Mouse (Mus musculus) midbrain, embryonic 12.5 days (tissue): Measurements from ENCODE around the gene Cdc6. TPM values are rescaled to one million over a fixed set of nuclear protein-coding genes. Genes with fewer than 3 reads are reported as not detected.
A peak's percentile ranks its signal among the peaks of the same experiment; 100 is the strongest.
"Not testable (repeated sequence)": the region's sequence is repeated elsewhere in the genome, so short reads cannot be mapped to it uniquely, and the experiment has no call there.

Experiments used
- ATAC-seq: fragments of 200-750 bp; cut with Nextera tagmentation; 2 replicates; pipeline ENCODE4 v1.8.0; 2017; ENCODE audit warnings: low read depth, moderate TSS enrichment, moderate library complexity; ENCODE audit not compliant: low FRiP score
- H3K27ac ChIP-seq: fragments of 300-500 bp; sonication (generic); replicated peaks from 2 replicates; pipeline ENCODE4 v1.5.1; 2016; ENCODE audit warnings: mild to moderate bottlenecking
- H3K27me3 ChIP-seq: fragments of 300-500 bp; sonication (generic); 2 replicates; pipeline ENCODE4 v1.6.1; 2016; ENCODE audit warnings: mild to moderate bottlenecking
- H3K36me3 ChIP-seq: fragments of 300-500 bp; sonication (generic); 2 replicates; pipeline ENCODE4 v1.6.1; 2016
- H3K4me1 ChIP-seq: fragments of 300-500 bp; sonication (generic); 2 replicates; pipeline ENCODE4 v1.6.1; 2016
- H3K4me2 ChIP-seq: fragments of 300-500 bp; sonication (generic); replicated peaks from 2 replicates; pipeline ENCODE4 v1.6.1; 2016; ENCODE audit warnings: mild to moderate bottlenecking, moderate library complexity
- H3K4me3 ChIP-seq: fragments of 300-500 bp; sonication (generic); 2 replicates; pipeline ENCODE4 v1.5.1; 2016; ENCODE audit warnings: mild to moderate bottlenecking
- H3K9ac ChIP-seq: fragments of 300-500 bp; sonication (generic); replicated peaks from 2 replicates; pipeline ENCODE4 v1.6.1; 2016; ENCODE audit warnings: mild to moderate bottlenecking, moderate library complexity
- H3K9me3 ChIP-seq: fragments of 300-500 bp; sonication (generic); 2 replicates; pipeline ENCODE4 v1.6.1; 2016; ENCODE audit warnings: mild to moderate bottlenecking
- WGBS: fragments of 180-500 bp; shearing (Covaris S2); methylation state at CpG from one replicate; pipeline ENCODE4 v1.1.7; 2016; 5-methylcytosine and 5-hydroxymethylcytosine counted together
- polyA plus RNA-seq: library from polyadenylated mRNA; unstranded; fragments of >200 nt; fragmentation: Nextera tagmentation; extraction: Ambion mirVana; gene quantifications from 2 replicates; pipeline ENCODE4 v1.2.1, GENCODE M21; 2016

The Cdc6 gene
- polyA plus RNA-seq, 1 experiment from 2014 or later = 28.3 TPM

- not testable (repeated sequence) for H3K4me2 ChIP-seq, H3K4me3 ChIP-seq, H3K27ac ChIP-seq, ATAC-seq, H3K9me3 ChIP-seq, H3K9ac ChIP-seq, H3K36me3 ChIP-seq
- Histone ChIP-seq H3K4me1 (peaks cover 72% of the 10 kb centered on the region), H3K27me3 (peaks cover 47% of the 10 kb centered on the region)
- 96% methylated on average over 2 of the region's 2 CpGs for WGBS
Measured at GRCm38 (mm10) chr11:98933847-98934246, 26.2 kb downstream of the Cdc6 start.

- peaks cover 72% of the 10 kb centered on the region for H3K4me1 ChIP-seq
- no peaks in the 10 kb centered on the region for H3K9me3 ChIP-seq
- ATAC-seq = no peak
- H3K36me3 ChIP-seq = no peaks in the 10 kb centered on the region
- H3K27me3 ChIP-seq = peaks cover 52% of the 10 kb centered on the region
- WGBS = 76% methylated on average over 3 of the region's 3 CpGs
- no peak overlapping the region for H3K4me3 ChIP-seq
- no peak overlapping the region for H3K4me2 ChIP-seq
- H3K9ac ChIP-seq = no peak overlapping the region
- H3K27ac ChIP-seq = no peak overlapping the region
Measured at GRCm38 (mm10) chr11:98934367-98934766, 26.8 kb downstream of the Cdc6 start.

- Histone ChIP-seq H3K27ac (no peak overlapping the region), H3K9ac (no peak overlapping the region), H3K4me1 (peaks cover 72% of the 10 kb centered on the region), H3K36me3 (no peaks in the 10 kb centered on the region), H3K9me3 (no peaks in the 10 kb centered on the region), H3K4me2 (no peak overlapping the region), H3K4me3 (no peak overlapping the region), H3K27me3 (peaks cover 59% of the 10 kb centered on the region)
- WGBS = 92% methylated on average over 3 of the region's 3 CpGs
- ATAC-seq = no peak
Measured at GRCm38 (mm10) chr11:98935123-98935522, 27.5 kb downstream of the Cdc6 start.

GRCm38 (mm10) chr11:98936170-98936569 is 28.6 kb downstream of the Cdc6 start:
- no peak overlapping the region for H3K27ac ChIP-seq
- WGBS = 1% methylated on average over 29 of the region's 29 CpGs
- H3K9ac ChIP-seq = no peak overlapping the region; the same call in 1 of the 2 replicates
- H3K4me2 ChIP-seq = peak overlapping the region; percentile 92
- no peaks in the 10 kb centered on the region for H3K36me3 ChIP-seq
- H3K4me3 ChIP-seq = peak overlapping the region; percentile 59
- H3K9me3 ChIP-seq = no peaks in the 10 kb centered on the region
- ATAC-seq = no peak
- H3K4me1 ChIP-seq = peaks cover 72% of the 10 kb centered on the region
- H3K27me3 ChIP-seq = peaks cover 66% of the 10 kb centered on the region

- Histone ChIP-seq H3K4me2 (peak overlapping the region; percentile 92), H3K27ac (peak overlapping the region; percentile 10; the same call in 1 of the 2 replicates), H3K36me3 (no peaks in the 10 kb centered on the region), H3K4me1 (peaks cover 72% of the 10 kb centered on the region), H3K27me3 (peaks cover 66% of the 10 kb centered on the region), H3K9me3 (no peaks in the 10 kb centered on the region), H3K9ac (peak overlapping the region; percentile 37), H3K4me3 (peak overlapping the region; percentile 59)
- peak; percentile 45 for ATAC-seq
- WGBS = under 1% methylated on average over 23 of the region's 23 CpGs
Measured at GRCm38 (mm10) chr11:98936606-98937409, 29.2 kb downstream of the Cdc6 start.

- peak overlapping the region; percentile 31; the same call in 1 of the 2 replicates for H3K27ac ChIP-seq
- peaks cover 66% of the 10 kb centered on the region for H3K27me3 ChIP-seq
Measured at GRCm38 (mm10) chr11:98937410-98937913, 29.9 kb downstream of the Cdc6 start.

GRCm38 (mm10) chr11:98937914-98938694 is 30.5 kb downstream of the Cdc6 start:
- Histone ChIP-seq H3K4me1 (peaks cover 70% of the 10 kb centered on the region), H3K27me3 (peaks cover 61% of the 10 kb centered on the region), H3K4me2 (peak overlapping the region; percentile 92), H3K9me3 (no peaks in the 10 kb centered on the region), H3K9ac (peak overlapping the region; percentile 62), H3K4me3 (peak overlapping the region; percentile 59), H3K27ac (peak overlapping the region; percentile 31; the same call in 1 of the 2 replicates), H3K36me3 (no peaks in the 10 kb centered on the region)
- no peak for ATAC-seq
- WGBS = under 1% methylated on average over 39 of the region's 39 CpGs

More at GRCm38 (mm10) chr11:98937410-98937913, 29.9 kb downstream of the Cdc6 start:
- H3K4me3 ChIP-seq = peak overlapping the region; percentile 59
- ATAC-seq = peak; percentile 88
- peaks cover 70% of the 10 kb centered on the region for H3K4me1 ChIP-seq
- WGBS = under 1% methylated on average over 35 of the region's 38 CpGs
- peak overlapping the region; percentile 92 for H3K4me2 ChIP-seq
- H3K9me3 ChIP-seq = no peaks in the 10 kb centered on the region
- peak overlapping the region; percentile 62 for H3K9ac ChIP-seq
- no peaks in the 10 kb centered on the region for H3K36me3 ChIP-seq

GRCm38 (mm10) chr11:98938701-98939083 is 31.1 kb downstream of the Cdc6 start:
- H3K4me2 ChIP-seq = peak overlapping the region; percentile 92
- H3K9ac ChIP-seq = no peak overlapping the region
- no peak overlapping the region for H3K27ac ChIP-seq
- peak overlapping the region; percentile 59 for H3K4me3 ChIP-seq
- H3K9me3 ChIP-seq = no peaks in the 10 kb centered on the region
- 45% methylated on average over 7 of the region's 7 CpGs for WGBS
- no peak for ATAC-seq
- H3K36me3 ChIP-seq = no peaks in the 10 kb centered on the region
- peaks cover 57% of the 10 kb centered on the region for H3K27me3 ChIP-seq
- peaks cover 74% of the 10 kb centered on the region for H3K4me1 ChIP-seq

GRCm38 (mm10) chr11:98939084-98939952 is 31.7 kb downstream of the Cdc6 start:
- WGBS = 58% methylated on average over 15 of the region's 15 CpGs
- no peaks in the 10 kb centered on the region for H3K36me3 ChIP-seq
- no peaks in the 10 kb centered on the region for H3K9me3 ChIP-seq
- 0 out of 2 replicates have a peak overlapping the region, but pooled peaks have one; percentile 19 for H3K4me2 ChIP-seq
- ATAC-seq = no peak
- peaks cover 52% of the 10 kb centered on the region for H3K27me3 ChIP-seq
- H3K4me1 ChIP-seq = peaks cover 81% of the 10 kb centered on the region
- H3K27ac ChIP-seq = no peak overlapping the region
- no peak overlapping the region for H3K9ac ChIP-seq
- H3K4me3 ChIP-seq = no peak overlapping the region

GRCm38 (mm10) chr11:98939953-98940641 is 32.5 kb downstream of the Cdc6 start:
- 0 out of 2 replicates have a peak overlapping the region, but pooled peaks have one; percentile 19 for H3K4me2 ChIP-seq
- H3K27me3 ChIP-seq = peaks cover 46% of the 10 kb centered on the region
- H3K9ac ChIP-seq = no peak overlapping the region; the same call in 1 of the 2 replicates
- H3K4me3 ChIP-seq = no peak overlapping the region
- peaks cover 88% of the 10 kb centered on the region for H3K4me1 ChIP-seq
- 50% methylated on average over 11 of the region's 11 CpGs for WGBS
- H3K9me3 ChIP-seq = no peaks in the 10 kb centered on the region
- no peak overlapping the region for H3K27ac ChIP-seq
- no peaks in the 10 kb centered on the region for H3K36me3 ChIP-seq
- no peak for ATAC-seq

- Histone ChIP-seq H3K9me3 (no peaks in the 10 kb centered on the region), H3K4me3 (peak overlapping the region; percentile 54; the same call in 1 of the 2 replicates), H3K27ac (peak overlapping the region; percentile 86), H3K4me2 (peak overlapping the region; percentile 89), H3K36me3 (no peaks in the 10 kb centered on the region), H3K27me3 (peaks cover 40% of the 10 kb centered on the region), H3K4me1 (peaks cover 94% of the 10 kb centered on the region), H3K9ac (peak overlapping the region; percentile 65)
- no peak for ATAC-seq
- 22% methylated on average over 3 of the region's 3 CpGs for WGBS
Measured at GRCm38 (mm10) chr11:98940776-98941175, 33.2 kb downstream of the Cdc6 start.
